Mouse (Mus musculus): ENCODE results near the gene Gm5798.

The Gm5798 gene

DNA sequence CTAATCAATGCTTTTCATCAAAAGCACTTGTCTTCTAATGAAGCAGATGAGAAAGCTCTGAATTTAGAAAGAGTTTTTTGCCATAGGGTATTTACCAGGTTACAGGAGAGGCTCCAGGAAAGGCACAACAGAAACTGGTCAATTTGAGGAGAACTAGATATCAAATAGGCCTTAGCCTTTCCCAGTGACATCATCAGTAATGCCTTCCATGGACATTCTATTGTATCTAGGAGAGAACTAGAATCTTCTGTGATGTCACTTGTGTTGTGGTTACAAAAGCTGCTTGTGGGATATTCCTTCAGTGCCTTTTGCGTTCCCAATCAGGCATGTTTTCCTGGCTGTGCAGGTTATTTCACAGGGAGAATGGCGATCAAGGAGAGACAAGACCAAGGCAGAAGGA is at the start of gene Gm5798:
Gene Gm5798, plus strand, starts transcription at position 301 of the 400 bp plus-strand sequence.
- WGBS, result 67% methylated on average over 2 of the region's 2 CpGs

DNA sequence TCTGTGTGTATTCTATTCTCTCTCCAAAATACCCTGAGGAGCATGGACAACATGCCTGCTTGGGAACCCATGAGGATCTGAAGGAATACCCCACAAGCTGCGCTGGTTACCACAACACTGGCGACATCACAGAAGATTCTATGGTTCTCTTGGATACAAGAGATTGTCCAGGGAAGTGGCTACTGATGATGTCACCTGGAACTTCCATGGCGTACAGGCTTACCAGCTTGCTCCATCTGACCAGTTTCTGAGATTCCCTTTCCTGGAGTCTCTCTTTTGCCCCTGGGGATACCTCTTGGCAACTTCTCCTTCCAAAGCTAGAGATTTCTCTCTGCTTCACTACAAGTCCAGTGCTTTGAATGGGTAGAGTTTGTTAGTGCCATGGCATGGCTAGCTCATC is 37.9 kb downstream of the Gm5798 start, which contains the start of gene Gm7945:
Gene Gm7945, minus strand, starts transcription at position 101 of the 400 bp plus-strand sequence.
- 100% methylated on average over 1 of the region's 3 CpGs for WGBS

All from cerebral cortex, adult 2 months (tissue).